Mouse (Mus musculus) MEL (cell line): ENCODE measurements around the gene Eef1g.

ENCODE experiments used
- CTCF ChIP-seq, 3 experiments: IDR thresholded peaks in 2 of 3; conservative IDR thresholded peaks in 1 of 3; 2 replicates each; pipeline ENCODE4 v1.5.1; 2011 to 2012; ENCODE audit warnings: low read length in 3 of 3, low read depth in 2 of 3, mild to moderate bottlenecking in 2 of 3, improper control_type of control experiment in 1 of 3, inconsistent platforms in 1 of 3, mixed read lengths in 1 of 3, moderate library complexity in 1 of 3; ENCODE audit not compliant: control insufficient read depth in 1 of 3, insufficient read depth in 1 of 3, poor library complexity in 1 of 3, severe bottlenecking in 1 of 3
- MAX ChIP-seq: IDR thresholded peaks from 2 replicates; pipeline ENCODE4 v1.6.1; 2011; ENCODE audit warnings: low read length, improper control_type of control experiment
- POLR2A ChIP-seq, 2 experiments: IDR thresholded peaks; 2 replicates each; pipeline ENCODE4 v1.6.1; 2011 to 2012; ENCODE audit warnings: low read length in 2 of 2, mild to moderate bottlenecking in 2 of 2, control low read depth in 1 of 2, improper control_type of control experiment in 1 of 2, low read depth in 1 of 2, moderate library complexity in 1 of 2; ENCODE audit not compliant: control insufficient read depth in 1 of 2, insufficient read depth in 1 of 2, poor library complexity in 1 of 2
- TAL1 ChIP-seq: IDR thresholded peaks from 2 replicates; pipeline ENCODE4 v1.6.1; 2012; ENCODE audit warnings: mild to moderate bottlenecking, inconsistent platforms, low read length, moderate library complexity, mixed read lengths
- TBP ChIP-seq: IDR thresholded peaks from 2 replicates; pipeline ENCODE4 v1.8.0; 2011; ENCODE audit warnings: low read depth, low read length, improper control_type of control experiment
- ZMIZ1 ChIP-seq: IDR thresholded peaks from 2 replicates; pipeline ENCODE4 v1.6.1; 2012; ENCODE audit warnings: low read depth, mild to moderate bottlenecking, inconsistent platforms, low read length, improper control_type of control experiment, moderate library complexity

DNA sequence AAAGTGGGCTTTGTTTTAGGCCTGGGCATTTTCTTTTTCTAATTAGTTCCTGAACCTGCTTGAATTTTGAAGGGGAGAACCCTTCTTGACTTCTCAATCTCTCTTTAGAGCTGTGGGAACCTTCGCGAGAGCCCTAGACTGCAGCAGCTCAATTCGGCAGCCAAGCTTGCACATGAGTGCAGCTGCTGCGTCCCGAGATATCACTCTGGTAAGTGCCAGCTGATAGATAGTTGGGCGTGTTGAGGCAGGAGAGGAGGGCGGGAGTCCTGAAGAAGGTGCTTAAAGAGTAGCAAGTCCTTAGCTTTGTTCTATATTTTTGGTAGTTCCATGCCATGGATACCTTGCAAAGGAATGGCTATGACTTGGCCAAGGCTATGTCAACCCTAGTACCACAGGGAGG lies 19.9 kb upstream of the Eef1g start:
- TF ChIP-seq TBP (no peak), ZMIZ1 (no peak), TAL1 (no peak), MAX (no peak), POLR2A (IDR thresholded peaks at IDR 0.05; ENCODE audit: control insufficient read depth in 1 of 2, insufficient read depth in 1 of 2, low read depth in 1 of 2, low read length in 2 of 2, poor library complexity in 1 of 2) (no peak), CTCF (IDR thresholded peaks at IDR 0.05 in 2 of 3, conservative IDR thresholded peaks at IDR 0.05 in 1 of 3; ENCODE audit: control insufficient read depth in 1 of 3, insufficient read depth in 1 of 3, low read depth in 2 of 3, low read length in 3 of 3, poor library complexity in 1 of 3, severe bottlenecking in 1 of 3) (no peak)
